Mouse (Mus musculus): Measurements from ENCODE around the gene Foxk1. TPM values are rescaled to one million over a fixed set of nuclear protein-coding genes. Genes with fewer than 3 reads are reported as not detected.
A peak's percentile ranks its signal among the peaks of the same experiment; 100 is the strongest.

Gene Foxk1
- polyA plus RNA-seq, 1 experiment: 12.4 TPM

DNA sequence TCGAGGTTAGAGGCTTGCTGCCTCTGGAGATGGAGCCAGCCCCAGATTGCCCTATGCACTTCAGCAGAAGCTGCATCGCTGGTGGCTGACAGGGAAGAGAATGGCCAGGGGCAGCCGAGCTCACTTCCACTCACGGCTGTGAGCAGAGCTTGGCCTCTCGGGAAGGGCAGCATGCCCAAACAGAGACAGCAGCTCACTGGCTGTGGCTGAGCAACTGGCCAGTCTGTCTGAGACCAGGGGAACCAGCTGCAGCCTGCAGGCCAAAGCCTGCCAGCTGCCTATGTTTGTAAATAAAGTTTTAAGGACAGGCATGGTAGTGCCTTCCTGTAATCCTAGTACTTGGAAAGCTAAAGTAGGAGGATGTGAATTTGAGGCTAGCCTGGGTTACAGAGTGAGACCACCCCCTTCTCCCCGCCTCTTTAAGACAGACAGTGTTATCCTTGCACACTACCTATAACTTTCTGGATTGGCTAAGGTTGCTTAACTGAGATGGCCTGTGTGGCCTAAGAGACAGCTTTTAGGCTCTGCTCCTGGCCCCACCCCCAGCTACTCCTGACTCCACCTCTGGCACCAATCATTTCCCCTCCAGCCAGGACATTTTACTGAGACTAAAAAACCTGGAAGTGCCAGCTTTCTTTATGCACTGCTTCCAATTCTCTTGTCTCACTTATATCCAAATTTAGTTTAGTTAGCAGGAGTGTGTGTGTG lies 11.5 kb downstream of the Foxk1 start:
- 0 out of 2 replicates have a peak overlapping the region, but pooled peaks have one; percentile 7 for H3K27ac ChIP-seq (ENCODE audit: insufficient read depth, low read depth, low read length)
- H3K27me3 ChIP-seq (replicated peaks; ENCODE audit: control insufficient read depth, insufficient read depth, low read length): no peaks in the 10 kb centered on the region
- TF ChIP-seq POLR2A (IDR thresholded peaks at IDR 0.05; ENCODE audit: low read depth, low read length) (no peak), CTCF (conservative IDR thresholded peaks at IDR 0.05; ENCODE audit: insufficient read depth, insufficient read length, low read depth, low read length) (no peak)
- no peak overlapping the region for H3K4me3 ChIP-seq (ENCODE audit: insufficient read depth, low read depth, low read length)
- WGBS: 23% methylated on average over 6 of the region's 6 CpGs
- peak; percentile 70 for DNase-seq
- H3K4me1 ChIP-seq (ENCODE audit: control insufficient read depth, insufficient read depth, low read length): peaks cover 35% of the 10 kb centered on the region
- no peaks in the 10 kb centered on the region for H3K36me3 ChIP-seq (ENCODE audit: control insufficient read depth, insufficient read depth, low read length)

DNA sequence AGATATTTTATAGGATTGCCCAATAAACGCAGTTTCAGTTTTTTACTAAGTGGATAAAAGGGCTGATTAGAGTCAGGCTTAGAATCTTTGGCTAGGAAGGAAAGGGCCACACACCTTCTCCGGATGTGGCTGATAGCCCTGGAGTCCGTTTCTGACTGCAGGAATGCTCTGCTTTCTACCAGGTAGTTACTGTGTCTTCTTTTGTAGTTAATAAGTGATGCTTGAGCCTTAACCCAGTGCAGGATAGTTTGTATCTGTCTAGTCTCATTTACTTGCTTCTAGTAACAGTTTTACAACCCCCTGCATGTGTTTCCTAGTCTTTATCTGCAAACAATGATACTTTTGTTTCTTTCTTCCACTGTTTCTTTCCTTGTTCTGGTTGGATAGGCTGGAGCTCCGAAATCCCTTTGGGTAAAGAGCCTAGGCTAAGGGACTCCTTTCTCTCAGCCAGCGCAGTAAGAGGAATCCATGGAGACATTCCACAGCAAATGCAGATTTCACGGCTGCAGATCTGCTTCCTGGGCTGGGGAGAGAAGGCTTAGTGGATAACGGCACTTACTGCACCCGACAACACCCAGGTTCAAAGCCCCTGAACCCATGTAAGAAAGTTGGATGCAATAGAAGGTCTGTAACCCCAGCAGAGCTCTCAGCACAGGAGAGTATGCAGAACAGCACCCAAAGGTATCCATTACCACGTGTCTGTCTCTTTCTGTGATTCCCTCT lies 12.6 kb downstream of the Foxk1 start:
- H3K4me3 ChIP-seq (ENCODE audit: insufficient read depth, low read depth, low read length): no peak overlapping the region
- TF ChIP-seq CTCF (conservative IDR thresholded peaks at IDR 0.05; ENCODE audit: insufficient read depth, insufficient read length, low read depth, low read length): no peak
- no peak for TF ChIP-seq POLR2A (IDR thresholded peaks at IDR 0.05; ENCODE audit: low read depth, low read length)
- peaks cover 41% of the 10 kb centered on the region for H3K4me1 ChIP-seq (ENCODE audit: control insufficient read depth, insufficient read depth, low read length)
- DNase-seq: peak; percentile 77
- H3K27me3 ChIP-seq (replicated peaks; ENCODE audit: control insufficient read depth, insufficient read depth, low read length): no peaks in the 10 kb centered on the region
- 35% methylated on average over 9 of the region's 9 CpGs for WGBS
- peak overlapping the region; percentile 53; the same call in 1 of the 2 replicates for H3K27ac ChIP-seq (ENCODE audit: insufficient read depth, low read depth, low read length)
- H3K36me3 ChIP-seq (ENCODE audit: control insufficient read depth, insufficient read depth, low read length): no peaks in the 10 kb centered on the region

DNA sequence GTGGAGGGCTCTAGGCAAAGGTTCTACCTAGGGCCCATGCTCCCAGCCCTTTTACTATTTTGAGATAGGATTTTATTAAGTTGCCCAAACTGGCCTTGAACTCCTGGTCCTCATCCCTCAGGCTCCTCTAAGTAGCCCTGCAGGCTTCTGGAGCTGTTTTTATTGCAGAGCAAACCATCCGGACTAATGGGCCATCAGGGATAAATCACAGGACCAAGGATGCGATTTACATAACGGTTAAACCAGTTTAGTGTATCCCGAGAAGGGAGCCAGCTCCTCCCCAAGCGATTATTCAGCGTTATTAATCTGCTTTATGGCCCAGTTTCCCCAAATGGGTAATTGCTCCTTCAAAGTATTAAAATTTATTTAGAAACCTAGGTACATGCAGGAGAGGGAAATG lies 14.1 kb downstream of the Foxk1 start:
- Histone ChIP-seq H3K27ac (ENCODE audit: insufficient read depth, low read depth, low read length) (no peak overlapping the region), H3K36me3 (ENCODE audit: control insufficient read depth, insufficient read depth, low read length) (no peaks in the 10 kb centered on the region), H3K4me1 (ENCODE audit: control insufficient read depth, insufficient read depth, low read length) (peaks cover 41% of the 10 kb centered on the region), H3K27me3 (replicated peaks; ENCODE audit: control insufficient read depth, insufficient read depth, low read length) (no peaks in the 10 kb centered on the region), H3K4me3 (ENCODE audit: insufficient read depth, low read depth, low read length) (no peak overlapping the region)
- no peak for TF ChIP-seq POLR2A (IDR thresholded peaks at IDR 0.05; ENCODE audit: low read depth, low read length)
- no peak for TF ChIP-seq CTCF (conservative IDR thresholded peaks at IDR 0.05; ENCODE audit: insufficient read depth, insufficient read length, low read depth, low read length)
- 52% methylated on average over 6 of the region's 6 CpGs for WGBS
- DNase-seq: no peak

DNA sequence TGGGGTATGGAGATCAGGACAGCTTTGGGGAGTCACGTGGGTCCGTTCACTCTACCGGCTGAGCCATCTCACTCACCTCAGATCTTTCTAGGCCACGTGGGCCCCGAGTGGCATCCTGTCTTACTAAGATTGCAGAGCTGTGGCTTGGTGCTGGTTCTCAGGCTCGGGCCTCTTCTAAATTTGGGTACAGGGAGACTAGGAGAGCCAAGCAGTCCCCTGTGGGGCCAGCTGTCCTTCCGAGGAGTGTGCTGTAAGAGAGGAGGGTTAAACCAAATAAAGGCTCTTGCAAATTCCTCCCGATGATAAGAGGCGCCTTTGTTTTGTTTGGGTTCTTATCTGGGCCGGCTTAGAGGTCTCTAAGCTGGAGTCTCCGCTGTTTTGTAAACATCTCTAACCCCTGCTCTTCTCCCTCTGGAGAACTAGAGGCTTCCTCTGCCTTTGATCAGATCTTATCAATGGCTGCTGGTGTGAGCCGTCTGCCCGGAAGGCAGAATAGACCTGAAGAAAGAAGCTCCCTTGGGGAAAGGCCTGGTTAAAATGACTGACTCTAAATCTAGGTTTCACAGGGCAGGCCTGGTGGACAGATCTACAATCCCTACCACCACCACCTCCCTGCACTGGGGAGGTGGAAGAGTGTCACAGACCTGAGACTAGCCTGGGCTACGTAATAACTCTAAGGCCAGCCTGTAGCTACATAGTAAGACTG lies 14.9 kb downstream of the Foxk1 start:
- H3K4me1 ChIP-seq (ENCODE audit: control insufficient read depth, insufficient read depth, low read length): peaks cover 42% of the 10 kb centered on the region
- WGBS: 61% methylated on average over 14 of the region's 14 CpGs
- DNase-seq: no peak
- no peak overlapping the region for H3K4me3 ChIP-seq (ENCODE audit: insufficient read depth, low read depth, low read length)
- H3K27me3 ChIP-seq (replicated peaks; ENCODE audit: control insufficient read depth, insufficient read depth, low read length): no peaks in the 10 kb centered on the region
- TF ChIP-seq POLR2A (IDR thresholded peaks at IDR 0.05; ENCODE audit: low read depth, low read length) (no peak), CTCF (conservative IDR thresholded peaks at IDR 0.05; ENCODE audit: insufficient read depth, insufficient read length, low read depth, low read length) (no peak)
- no peak overlapping the region for H3K27ac ChIP-seq (ENCODE audit: insufficient read depth, low read depth, low read length)
- no peaks in the 10 kb centered on the region for H3K36me3 ChIP-seq (ENCODE audit: control insufficient read depth, insufficient read depth, low read length)

DNA sequence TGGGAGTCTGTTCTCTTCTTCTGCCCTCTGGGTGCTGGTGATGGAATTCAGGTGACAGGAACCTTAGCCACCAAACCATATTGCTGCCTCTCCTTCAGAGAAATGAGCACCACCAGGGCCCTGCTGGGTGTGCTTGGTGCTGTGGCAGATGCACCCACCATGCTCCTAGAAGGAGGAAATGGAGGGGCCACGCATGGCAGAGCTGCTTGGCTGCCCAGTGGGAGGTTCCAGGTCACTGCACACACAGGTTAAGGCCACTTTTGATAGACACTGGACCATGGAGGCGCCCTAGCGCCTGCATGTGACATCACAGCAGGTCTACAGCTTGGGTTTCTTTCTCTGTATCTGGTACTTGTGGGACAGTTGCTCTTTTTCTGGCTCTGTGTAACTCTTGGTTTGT lies 15.8 kb downstream of the Foxk1 start:
- H3K36me3 ChIP-seq (ENCODE audit: control insufficient read depth, insufficient read depth, low read length): no peaks in the 10 kb centered on the region
- H3K27ac ChIP-seq (ENCODE audit: insufficient read depth, low read depth, low read length): no peak overlapping the region; the same call in 1 of the 2 replicates
- 53% methylated on average over 3 of the region's 3 CpGs for WGBS
- TF ChIP-seq CTCF (conservative IDR thresholded peaks at IDR 0.05; ENCODE audit: insufficient read depth, insufficient read length, low read depth, low read length): no peak
- no peaks in the 10 kb centered on the region for H3K27me3 ChIP-seq (replicated peaks; ENCODE audit: control insufficient read depth, insufficient read depth, low read length)
- peak; percentile 49 for DNase-seq
- H3K4me1 ChIP-seq (ENCODE audit: control insufficient read depth, insufficient read depth, low read length): peaks cover 43% of the 10 kb centered on the region
- H3K4me3 ChIP-seq (ENCODE audit: insufficient read depth, low read depth, low read length): no peak overlapping the region

DNA sequence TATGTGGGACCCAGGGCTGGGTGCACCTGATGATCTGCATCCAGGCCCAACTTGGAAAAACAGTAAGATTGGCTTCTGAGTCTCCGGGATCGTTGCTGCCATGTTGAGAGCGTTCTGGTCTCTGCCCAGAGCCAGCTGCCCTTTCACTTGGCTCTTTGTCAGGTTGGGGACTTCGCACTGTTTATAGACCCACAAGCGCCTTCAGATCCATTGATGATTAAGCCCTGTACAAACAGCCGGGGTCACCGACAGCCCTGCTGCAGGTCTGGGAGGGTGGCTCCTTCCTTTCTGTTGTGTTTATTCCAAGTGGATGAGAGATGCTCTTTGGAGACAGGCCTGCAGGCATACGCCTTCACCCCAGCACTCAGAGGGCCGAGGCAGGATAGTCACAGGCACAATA lies 16.6 kb downstream of the Foxk1 start:
- Histone ChIP-seq H3K4me1 (ENCODE audit: control insufficient read depth, insufficient read depth, low read length) (peaks cover 36% of the 10 kb centered on the region), H3K4me3 (ENCODE audit: insufficient read depth, low read depth, low read length) (no peak overlapping the region), H3K27me3 (replicated peaks; ENCODE audit: control insufficient read depth, insufficient read depth, low read length) (no peaks in the 10 kb centered on the region), H3K36me3 (ENCODE audit: control insufficient read depth, insufficient read depth, low read length) (no peaks in the 10 kb centered on the region), H3K27ac (ENCODE audit: insufficient read depth, low read depth, low read length) (0 out of 2 replicates have a peak overlapping the region, but pooled peaks have one; percentile 13)
- TF ChIP-seq CTCF (conservative IDR thresholded peaks at IDR 0.05; ENCODE audit: insufficient read depth, insufficient read length, low read depth, low read length): no peak
- TF ChIP-seq POLR2A (IDR thresholded peaks at IDR 0.05; ENCODE audit: low read depth, low read length): no peak
- DNase-seq: peak; percentile 76
- WGBS: 51% methylated on average over 9 of the region's 9 CpGs

DNA sequence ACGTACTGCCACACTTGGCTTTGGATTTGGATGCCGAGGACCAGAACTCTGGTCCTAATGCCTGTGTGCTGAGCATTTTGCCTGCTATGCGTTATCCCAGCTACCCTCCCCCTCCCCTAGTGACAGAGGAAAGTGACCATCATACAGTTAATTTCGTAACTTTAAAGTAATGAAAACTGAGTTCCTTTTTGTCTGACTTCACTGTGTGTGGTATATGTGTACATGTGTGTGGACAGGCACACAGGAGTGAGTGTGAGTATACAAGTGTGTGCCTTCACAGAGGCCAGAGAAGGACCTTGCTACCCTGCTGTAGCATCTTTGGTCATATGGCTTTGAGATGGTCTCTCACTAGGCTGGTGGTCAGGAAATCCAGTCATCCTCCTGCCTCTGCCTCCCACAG lies 17.1 kb downstream of the Foxk1 start:
- H3K4me1 ChIP-seq (ENCODE audit: control insufficient read depth, insufficient read depth, low read length): peaks cover 34% of the 10 kb centered on the region
- TF ChIP-seq POLR2A (IDR thresholded peaks at IDR 0.05; ENCODE audit: low read depth, low read length): no peak
- no peak for TF ChIP-seq CTCF (conservative IDR thresholded peaks at IDR 0.05; ENCODE audit: insufficient read depth, insufficient read length, low read depth, low read length)

More for the DNA sequence above, 17.1 kb downstream of the Foxk1 start:
- Histone ChIP-seq H3K4me3 (ENCODE audit: insufficient read depth, low read depth, low read length) (no peak overlapping the region), H3K36me3 (ENCODE audit: control insufficient read depth, insufficient read depth, low read length) (no peaks in the 10 kb centered on the region), H3K27me3 (replicated peaks; ENCODE audit: control insufficient read depth, insufficient read depth, low read length) (no peaks in the 10 kb centered on the region), H3K27ac (ENCODE audit: insufficient read depth, low read depth, low read length) (no peak overlapping the region)
- no peak for DNase-seq
- 89% methylated on average over 4 of the region's 4 CpGs for WGBS

All from kidney, adult 2 months (tissue).